ENCODE assay signal across 12 mouse cellular contexts in the genomic region with DNA sequence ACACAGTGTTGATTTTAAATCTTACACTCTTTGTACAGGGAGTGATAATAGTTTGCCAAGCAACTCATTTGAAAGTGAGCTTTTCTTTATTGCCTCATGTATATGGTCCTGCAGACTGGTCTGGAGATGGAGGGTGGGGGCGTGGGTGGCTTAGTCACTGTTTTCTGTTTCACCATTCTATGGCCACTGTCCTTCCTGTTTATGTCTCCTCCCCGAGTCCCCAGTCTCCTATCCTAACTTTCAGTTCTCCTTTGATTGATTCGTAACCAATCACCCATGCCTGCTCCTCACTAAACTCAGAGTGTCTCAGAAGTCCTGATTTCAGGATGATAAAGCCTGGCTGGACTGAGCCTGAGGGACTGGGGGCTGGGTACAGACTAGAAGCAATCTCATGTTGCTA. TPM values are rescaled to one million over a fixed set of nuclear protein-coding genes. Genes with fewer than 3 reads are reported as not detected.
DNase-seq lines count a peak whose midpoint lies in the region; ATAC-seq and TF ChIP-seq lines count a peak whose summit lies in the region.
"Had no signal": no experiment of that assay in that cellular context is flagged by ENCODE, and none has a peak within 500 bp of the region (broad histone marks: within the 10 kb centered on the region; RNA-seq: fewer than 3 reads in every experiment).

No protein-coding gene starts in this region.

- peak overlapping the region; percentile 42 for H3K4me3 ChIP-seq in bone marrow macrophage, adult 2 months (ENCODE audit: insufficient read depth, low read length)
- H3K4me3 ChIP-seq in midbrain, embryonic 16.5 days (ENCODE audit: low read depth, low read length), result no peak overlapping the region
- H3K4me3 ChIP-seq in kidney, embryonic 14.5 days (ENCODE audit: low read length), result no peak overlapping the region
- H3K4me3 ChIP-seq: neural tube, embryonic 13.5 days had no signal

- H3K36me3 ChIP-seq in midbrain, embryonic 16.5 days (ENCODE audit: control insufficient read depth, insufficient read depth, low read length), result peaks cover 4% of the 10 kb centered on the region; the same call in 1 of the 2 replicates
- no peaks in the 10 kb centered on the region for H3K36me3 ChIP-seq in kidney, embryonic 14.5 days (ENCODE audit: control insufficient read depth, insufficient read depth, low read length)
- H3K36me3 ChIP-seq: neural tube, embryonic 13.5 days had no signal

- peaks cover 29% of the 10 kb centered on the region for H3K4me1 ChIP-seq in bone marrow macrophage, adult 2 months (ENCODE audit: control insufficient read depth, insufficient read depth, low read length)
- no peaks in the 10 kb centered on the region; the same call in none of the 2 replicates for H3K4me1 ChIP-seq in midbrain, embryonic 16.5 days (ENCODE audit: control insufficient read depth, insufficient read depth, low read length)
- peaks cover 8% of the 10 kb centered on the region; the same call in 1 of the 2 replicates for H3K4me1 ChIP-seq in kidney, embryonic 14.5 days (ENCODE audit: control insufficient read depth, insufficient read depth, low read length)

- peaks cover 6% of the 10 kb centered on the region; the same call in 1 of the 2 replicates for H3K9me3 ChIP-seq in midbrain, embryonic 16.5 days (replicated peaks; ENCODE audit: control insufficient read depth, low read length, poor library complexity, severe bottlenecking)
- H3K9me3 ChIP-seq in kidney, embryonic 14.5 days (ENCODE audit: control insufficient read depth, low read length), result peaks cover 10% of the 10 kb centered on the region; the same call in 1 of the 2 replicates

- H3K27ac ChIP-seq in bone marrow macrophage, adult 2 months (ENCODE audit: insufficient read depth, low read depth, low read length), result peak overlapping the region; percentile 95
- no peak overlapping the region for H3K27ac ChIP-seq in midbrain, embryonic 16.5 days (ENCODE audit: low read length)
- no peak overlapping the region for H3K27ac ChIP-seq in kidney, embryonic 14.5 days (ENCODE audit: low read depth, low read length)
- H3K27ac ChIP-seq: neural tube, embryonic 13.5 days had no signal

- peak; percentile 51 to 55 for DNase-seq in lung, adult 18-20 months
- DNase-seq in lung, postnatal 14 days, result no peak
- peak; percentile 57 for DNase-seq in lung, postnatal 25 days (ENCODE audit: low spot score)
- DNase-seq in skeletal muscle tissue, adult 2 months (ENCODE audit: low read depth, low spot score), result peak; percentile 11
- DNase-seq in thymus, adult 18-20 months, result no peak
- DNase-seq: kidney, adult 9 months; right cerebral cortex, postnatal 25 days had no signal

- ATAC-seq in midbrain, embryonic 16.5 days, result no peak
- ATAC-seq in kidney, embryonic 14.5 days (ENCODE audit: low FRiP score, low TSS enrichment), result no peak
- ATAC-seq: activated CD4-positive, CD25-positive, alpha-beta regulatory T cell, adult 4 months had no signal

- no peaks in the 10 kb centered on the region for H3K27me3 ChIP-seq in midbrain, embryonic 16.5 days (ENCODE audit: control insufficient read depth, insufficient read depth, low read depth, low read length)
- no peaks in the 10 kb centered on the region; the same call in 1 of the 2 replicates for H3K27me3 ChIP-seq in kidney, embryonic 14.5 days (ENCODE audit: control insufficient read depth, insufficient read depth, low read length)
- H3K27me3 ChIP-seq: neural tube, embryonic 13.5 days had no signal

- no peak for TF ChIP-seq CTCF in bone marrow macrophage, adult 2 months (IDR thresholded peaks at IDR 0.05; ENCODE audit: low read depth, low read length)

- WGBS in midbrain, embryonic 16.5 days, result 59% methylated on average over 3 of the region's 3 CpGs
- 19% methylated on average over 3 of the region's 3 CpGs for WGBS in kidney, embryonic 14.5 days

- H3K9ac ChIP-seq in midbrain, embryonic 16.5 days (ENCODE audit: low read depth, low read length), result no peak overlapping the region
- H3K9ac ChIP-seq in kidney, embryonic 14.5 days (ENCODE audit: low read depth, low read length), result no peak overlapping the region
- H3K9ac ChIP-seq: neural tube, embryonic 13.5 days had no signal

- no peak overlapping the region for H3K4me2 ChIP-seq in midbrain, embryonic 16.5 days (ENCODE audit: low read length)
- no peak overlapping the region for H3K4me2 ChIP-seq in kidney, embryonic 14.5 days (replicated peaks; ENCODE audit: low read depth, low read length)
- H3K4me2 ChIP-seq: neural tube, embryonic 13.5 days had no signal

- no peak for TF ChIP-seq POLR2A in bone marrow macrophage, adult 2 months (IDR thresholded peaks at IDR 0.05; ENCODE audit: borderline replicate concordance, low read depth, low read length)

RNA-seq across cellular contexts. Expression of gene Gsap, which starts 2.4 kb away (rescaled TPM):
- polyA plus RNA-seq in bone marrow macrophage, adult 2 months (2012; ENCODE audit: insufficient read depth, insufficient read length, missing spikeins), result 34.2 and 35.0 TPM in 2 replicates
- 10.6 and 12.4 TPM in 2 replicates for polyA plus RNA-seq in midbrain, embryonic 16.5 days (2015; fragmentation: Nextera tagmentation; extraction: Ambion mirVana)
- 1.2 and 1.5 TPM in 2 replicates for polyA plus RNA-seq in kidney, embryonic 14.5 days (2014; fragmentation: Nextera tagmentation; extraction: Ambion mirVana)

Comparison
In these comparisons a context has a peak if more than half of its experiments do, and no peak if none do; other contexts are left out.
1. DNase-seq: peak in lung, adult 18-20 months (2 of 2), lung, postnatal 25 days (single experiment) and skeletal muscle tissue, adult 2 months (single experiment); none in lung, postnatal 14 days (single experiment) and thymus, adult 18-20 months (0 of 2).